Mouse (Mus musculus) thymus, postnatal 4 days (tissue): ENCODE measurements at regions not wholly inside any gene's neighbourhood (a gene's known extent, or its start where the extent isn't known, plus 50 kb on each side); places are given as distances from the start of the nearest gene placed in this dataset.

Experiments used
- DNase-seq: peaks from one replicate; pipeline ENCODE4 v3.0.0; 2021

GRCm38 (mm10) chr2:108584799-108585198 is 695.7 kb upstream of the Kif18a start:
- DNase-seq, result no peak

- DNase-seq, result no peak
Measured at GRCm38 (mm10) chr2:108593555-108593954, 687.0 kb upstream of the Kif18a start.

- DNase-seq, result no peak
Measured at GRCm38 (mm10) chr2:108600346-108600745, 680.2 kb upstream of the Kif18a start.

- DNase-seq, result no peak
Measured at GRCm38 (mm10) chr2:108619580-108619979, 661.0 kb upstream of the Kif18a start.

- DNase-seq, result no peak
Measured at GRCm38 (mm10) chr2:108622367-108623162, 658.0 kb upstream of the Kif18a start.

GRCm38 (mm10) chr2:108635644-108636043 is 644.9 kb upstream of the Kif18a start:
- no peak for DNase-seq

- DNase-seq, result no peak
Measured at GRCm38 (mm10) chr2:108660697-108661388, 619.7 kb upstream of the Kif18a start.

GRCm38 (mm10) chr2:108677777-108678380 is 602.7 kb upstream of the Kif18a start:
- no peak for DNase-seq

- DNase-seq, result no peak
Measured at GRCm38 (mm10) chr2:108681574-108681973, 599.0 kb upstream of the Kif18a start.

- no peak for DNase-seq
Measured at GRCm38 (mm10) chr2:108686019-108686743, 594.4 kb upstream of the Kif18a start.

GRCm38 (mm10) chr2:108690091-108690490 is 590.4 kb upstream of the Kif18a start:
- peak; percentile 36 for DNase-seq

- DNase-seq, result no peak
Measured at GRCm38 (mm10) chr2:108691156-108692007, 589.2 kb upstream of the Kif18a start.

GRCm38 (mm10) chr2:108701308-108701707 is 579.2 kb upstream of the Kif18a start:
- no peak for DNase-seq

GRCm38 (mm10) chr2:108707856-108708855 is 572.4 kb upstream of the Kif18a start:
- DNase-seq, result no peak

- no peak for DNase-seq
Measured at GRCm38 (mm10) chr2:108742079-108742478, 538.5 kb upstream of the Kif18a start.

- no peak for DNase-seq
Measured at GRCm38 (mm10) chr2:108743511-108743910, 537.0 kb upstream of the Kif18a start.

GRCm38 (mm10) chr2:108744797-108745196 is 535.7 kb upstream of the Kif18a start:
- no peak for DNase-seq

- DNase-seq, result no peak
Measured at GRCm38 (mm10) chr2:108753494-108754225, 526.9 kb upstream of the Kif18a start.

GRCm38 (mm10) chr2:108755821-108756220 is 524.7 kb upstream of the Kif18a start:
- DNase-seq, result no peak

- DNase-seq, result no peak
Measured at GRCm38 (mm10) chr2:108756251-108756650, 524.3 kb upstream of the Kif18a start.
